Mouse (Mus musculus): ENCODE data around the gene Pkp4.

The Pkp4 gene

DNA sequence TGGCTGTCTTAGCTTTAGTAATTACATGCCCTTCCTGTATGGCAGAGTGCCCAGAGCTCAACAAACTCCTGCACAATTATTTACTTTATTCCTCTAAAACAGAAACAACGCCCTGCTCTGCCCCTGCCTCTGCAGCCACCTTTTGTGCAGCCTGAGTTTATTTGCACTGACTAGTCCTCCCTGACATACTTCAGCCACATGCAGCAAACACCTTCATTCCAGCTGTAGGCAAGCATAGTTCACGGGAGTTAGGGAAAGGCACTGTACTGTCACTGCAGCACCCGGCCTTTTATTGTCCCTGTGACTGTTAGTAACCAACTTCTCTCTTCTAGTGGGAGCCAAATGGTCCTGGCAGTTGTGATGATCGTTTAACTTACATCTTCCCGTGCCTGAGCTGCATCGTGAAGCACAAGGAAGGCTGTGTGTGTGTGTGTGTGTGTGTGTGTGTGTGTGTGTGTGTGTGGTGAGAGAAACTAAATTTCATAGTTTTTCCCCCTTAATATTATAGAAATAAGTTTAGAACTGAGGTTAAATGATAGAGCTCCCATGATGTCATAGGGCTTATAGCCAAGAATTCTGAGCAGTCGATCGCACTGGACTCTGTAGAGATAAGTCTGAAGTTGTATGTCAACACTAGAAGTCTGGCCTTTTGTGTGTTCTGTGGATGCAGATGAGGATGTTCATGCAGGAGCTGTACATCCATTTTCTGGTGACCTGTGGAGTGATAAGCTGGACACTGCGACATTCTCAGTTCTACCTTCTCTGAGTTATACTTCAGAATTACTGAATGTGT lies 59.5 kb downstream of the Pkp4 start:
- DNase-seq (ENCODE audit: low spot score), result no peak

DNA sequence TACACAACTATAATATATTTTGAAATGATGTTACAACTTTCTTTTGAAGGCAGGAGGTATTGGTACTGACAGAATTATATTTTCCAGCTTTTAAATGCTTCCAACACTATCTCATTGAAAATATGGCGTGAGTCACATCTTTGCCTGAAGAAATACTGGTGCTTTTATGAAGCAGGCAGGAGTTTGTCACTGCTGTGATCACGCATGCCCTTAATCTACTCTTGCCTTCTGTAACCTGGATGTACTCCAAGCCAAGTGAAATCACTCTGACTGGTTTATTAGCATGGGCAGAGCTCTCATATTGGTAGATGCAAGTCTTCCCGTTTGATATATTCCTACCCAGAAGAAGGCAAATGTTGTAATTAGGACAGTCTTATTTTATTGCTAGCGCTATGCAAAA lies 65.7 kb downstream of the Pkp4 start:
- no peak for DNase-seq (ENCODE audit: low spot score)

DNA sequence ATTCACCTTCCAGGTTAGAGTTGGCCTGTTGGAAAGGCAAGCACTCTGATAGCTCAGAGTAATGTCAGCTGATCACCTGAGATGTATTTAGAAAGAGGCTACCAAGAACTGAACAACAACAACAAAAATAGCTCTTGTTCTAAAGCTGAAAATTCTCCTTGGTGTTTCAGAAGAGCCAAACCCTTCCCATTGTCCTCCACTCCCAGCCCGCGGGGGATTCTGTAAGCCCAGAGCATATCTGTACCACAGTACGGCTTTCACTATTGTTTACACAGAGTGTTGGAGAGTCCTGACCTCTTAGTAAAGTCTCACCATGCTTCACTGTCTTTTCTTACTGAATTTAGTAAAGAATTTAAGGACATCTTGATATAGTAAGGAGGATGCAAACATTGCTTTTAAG lies 66.4 kb downstream of the Pkp4 start:
- DNase-seq (ENCODE audit: low spot score), result no peak

DNA sequence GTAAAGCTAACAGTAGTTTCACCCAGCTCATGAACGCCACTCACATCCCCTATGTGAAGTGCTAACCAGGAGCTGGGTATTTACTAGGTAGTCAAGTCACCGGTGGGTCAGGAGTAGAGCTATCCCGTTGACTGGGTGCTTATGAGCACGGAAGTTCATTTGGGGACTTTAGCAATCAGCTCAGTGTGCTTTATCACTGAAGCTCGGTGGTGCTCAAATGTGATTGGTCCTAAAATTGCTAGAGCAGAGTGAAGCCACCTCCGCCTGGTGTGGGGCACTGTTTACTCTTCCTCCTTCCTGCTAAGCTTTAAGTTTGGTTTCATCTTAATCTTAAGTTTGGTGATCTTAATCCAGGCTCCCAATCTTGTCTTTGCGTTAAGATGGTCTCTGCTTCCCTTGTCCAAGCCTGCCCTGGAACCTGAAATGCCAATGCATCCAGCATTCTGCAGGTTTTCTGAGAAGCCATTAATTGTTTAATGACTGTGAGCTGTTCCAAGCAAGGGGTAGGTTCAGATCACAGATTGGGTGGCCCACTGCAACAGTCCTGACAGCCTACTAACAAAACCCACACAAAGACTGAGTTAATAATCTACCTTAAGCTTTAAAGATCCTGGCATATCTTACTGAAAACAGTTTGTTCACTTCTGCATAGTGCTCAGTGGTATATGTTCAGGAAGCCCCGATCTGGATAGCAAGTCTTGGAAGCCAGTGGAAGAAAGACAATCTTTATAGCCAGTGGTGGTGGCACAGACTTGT lies 67.0 kb downstream of the Pkp4 start:
- no peak for DNase-seq (ENCODE audit: low spot score)

DNA sequence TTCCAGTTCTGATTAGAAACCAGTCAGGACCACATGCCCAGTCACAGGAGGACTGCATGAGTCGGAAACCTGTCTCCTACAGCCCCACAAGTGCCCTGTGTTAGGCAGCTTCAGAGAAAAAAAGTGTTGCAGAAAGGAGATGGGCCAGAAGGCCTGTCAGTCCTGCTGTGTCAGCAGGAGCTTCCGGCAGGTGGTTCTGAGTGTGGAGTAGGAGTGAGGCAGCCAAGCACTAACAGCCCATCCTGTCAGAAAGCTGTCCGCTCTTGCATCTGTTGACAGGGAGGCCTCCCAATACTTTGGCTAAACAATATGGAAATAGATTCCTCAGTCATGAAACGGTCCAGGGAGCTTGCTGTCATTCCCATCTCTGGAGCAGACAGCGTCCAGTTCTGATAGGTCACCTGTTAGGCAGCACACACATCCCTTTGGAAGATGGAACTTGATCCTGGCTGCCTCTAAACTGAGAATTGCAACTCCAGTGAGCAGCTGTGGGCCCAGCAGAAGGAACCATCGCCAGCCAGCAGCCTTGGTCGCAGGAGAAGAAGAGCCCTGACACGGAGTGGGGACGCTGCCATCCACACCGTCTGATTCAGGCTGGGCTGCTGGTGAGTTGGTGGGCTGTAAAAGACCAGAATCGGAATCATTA lies 68.7 kb downstream of the Pkp4 start:
- no peak for DNase-seq (ENCODE audit: low spot score)

DNA sequence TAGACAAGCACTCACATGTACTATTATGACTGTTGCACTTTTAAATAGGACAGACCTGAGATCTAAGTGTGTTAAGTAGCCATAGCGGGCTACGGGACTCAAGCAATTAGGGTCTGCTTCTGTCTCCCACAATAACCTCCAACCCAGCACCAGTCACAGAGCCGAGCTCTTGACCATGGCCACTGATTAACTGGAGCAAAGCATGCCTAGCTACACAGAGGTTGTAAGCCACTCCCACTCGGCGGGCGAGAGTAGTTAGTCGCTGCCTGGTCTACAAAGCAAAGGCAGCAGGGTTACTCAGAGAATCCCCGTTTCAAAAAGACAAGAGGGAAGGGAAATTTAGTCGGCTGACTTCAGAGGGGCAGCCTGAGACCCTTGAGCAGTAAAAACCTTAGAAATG lies 70.0 kb downstream of the Pkp4 start:
- DNase-seq (ENCODE audit: low spot score), result peak; percentile 54

DNA sequence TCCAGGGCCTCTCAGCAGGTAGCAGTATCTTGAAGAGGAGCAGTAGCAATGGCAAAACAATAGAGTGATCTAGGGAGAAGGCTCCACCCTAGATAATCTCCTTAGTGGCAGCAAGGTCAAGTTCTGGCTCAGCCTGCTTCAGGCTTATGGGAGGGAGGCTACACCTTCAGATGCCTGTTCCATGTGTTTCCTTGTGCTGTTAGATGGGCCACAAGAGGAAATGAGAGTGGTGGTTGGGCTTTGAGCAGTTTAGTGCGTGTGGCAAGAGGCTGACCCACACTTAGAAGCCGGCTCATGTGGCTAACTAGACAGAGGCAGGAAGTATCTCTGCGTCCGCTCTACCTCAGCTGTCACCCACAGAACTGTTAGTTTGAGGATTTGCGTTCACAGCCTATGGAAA lies 70.9 kb downstream of the Pkp4 start:
- DNase-seq (ENCODE audit: low spot score), result no peak

DNA sequence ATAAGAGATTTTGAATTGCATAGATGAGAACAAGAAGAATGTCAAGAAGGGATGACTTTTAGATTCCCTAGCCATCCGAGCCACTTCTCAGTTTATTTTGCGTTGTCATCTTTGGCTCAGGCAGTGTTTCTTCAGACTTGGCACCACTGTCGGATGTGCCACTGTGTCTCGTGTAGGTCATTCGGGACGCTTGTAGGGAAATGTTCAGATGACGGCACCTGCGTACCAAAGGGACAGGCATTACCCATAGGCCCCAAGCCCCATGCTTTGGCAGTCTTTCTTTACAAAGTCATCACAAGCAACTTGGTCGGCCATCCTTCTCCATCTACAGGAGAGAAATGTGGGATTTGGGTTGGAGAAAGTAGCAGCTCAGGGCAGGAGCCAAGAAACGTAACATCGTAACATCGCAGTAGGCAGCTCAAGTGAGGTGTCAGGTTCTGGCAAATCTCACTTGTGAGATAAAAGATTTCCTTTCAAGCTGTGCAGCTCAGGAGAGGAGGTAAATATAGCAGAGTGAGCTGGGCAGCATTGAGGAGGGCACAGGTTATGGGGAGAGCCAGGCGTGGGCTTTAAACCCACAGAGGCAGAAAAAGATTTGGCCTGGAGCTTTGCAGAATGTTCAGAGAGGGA lies 72.8 kb downstream of the Pkp4 start:
- DNase-seq (ENCODE audit: low spot score), result no peak

DNA sequence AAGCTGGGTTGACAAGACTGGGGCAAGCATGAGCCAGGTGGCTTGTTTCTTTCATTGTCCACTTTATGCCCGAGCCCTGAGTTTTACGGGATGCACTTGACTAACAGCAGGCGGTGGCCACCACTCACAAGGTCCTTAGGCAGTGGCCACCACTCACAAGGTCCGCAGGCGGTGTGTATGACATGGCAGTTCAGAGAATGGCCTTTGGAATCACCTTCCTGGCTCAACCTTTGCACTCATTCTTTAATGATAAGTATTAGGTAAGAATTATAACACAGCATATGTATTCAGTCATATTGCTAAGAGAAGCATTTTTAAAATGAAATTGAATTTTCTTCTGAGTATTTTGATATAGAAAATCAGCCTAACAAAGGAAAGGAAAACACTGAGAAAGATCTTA lies 73.3 kb downstream of the Pkp4 start:
- no peak for DNase-seq (ENCODE audit: low spot score)

DNA sequence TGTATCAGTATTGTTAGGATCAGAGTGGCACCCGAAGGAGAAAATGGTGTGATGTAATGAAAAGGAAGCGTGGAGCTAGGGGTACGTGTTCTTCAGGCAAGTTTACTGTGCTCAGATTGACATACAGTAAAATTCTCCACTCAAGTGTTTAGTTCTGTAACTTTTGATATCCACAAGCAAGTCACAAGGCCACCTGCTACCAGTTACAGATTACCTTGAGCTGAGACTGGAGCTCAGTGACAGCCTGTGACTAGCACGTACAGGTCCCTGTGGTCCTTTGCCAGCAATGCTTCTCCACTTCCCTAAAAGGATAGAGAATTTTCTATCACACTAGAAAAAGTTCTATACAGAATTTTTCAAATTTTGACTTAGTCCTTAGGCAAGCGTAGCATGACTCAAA lies 73.9 kb downstream of the Pkp4 start:
- no peak for DNase-seq (ENCODE audit: low spot score)

DNA sequence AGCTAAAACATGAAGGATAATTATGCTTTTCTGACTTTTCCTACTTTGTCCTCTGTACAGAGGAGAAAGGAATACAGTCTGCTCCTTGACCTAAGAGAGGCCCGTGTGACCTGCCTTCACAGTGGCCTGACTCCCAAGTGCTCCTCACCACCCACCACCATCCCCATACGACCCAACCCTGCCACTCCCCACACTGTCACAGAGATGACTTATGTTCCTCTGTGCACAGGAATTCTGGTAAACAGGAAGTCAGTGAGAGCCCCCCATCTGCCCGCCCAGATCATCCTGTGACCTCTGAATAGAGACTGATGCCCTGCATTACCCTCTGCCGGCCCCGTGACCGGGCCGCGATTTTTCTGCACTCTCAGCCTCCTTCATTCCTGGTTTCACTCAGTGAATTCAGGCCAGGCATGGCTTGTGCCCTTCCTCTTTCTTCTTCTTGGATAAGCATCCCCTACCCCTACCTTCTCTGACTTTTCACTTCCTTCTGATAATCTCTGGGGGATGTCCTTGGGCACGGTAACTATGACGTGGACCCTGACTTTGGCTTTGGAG lies 79.3 kb downstream of the Pkp4 start:
- DNase-seq (ENCODE audit: low spot score), result peak; percentile 17

DNA sequence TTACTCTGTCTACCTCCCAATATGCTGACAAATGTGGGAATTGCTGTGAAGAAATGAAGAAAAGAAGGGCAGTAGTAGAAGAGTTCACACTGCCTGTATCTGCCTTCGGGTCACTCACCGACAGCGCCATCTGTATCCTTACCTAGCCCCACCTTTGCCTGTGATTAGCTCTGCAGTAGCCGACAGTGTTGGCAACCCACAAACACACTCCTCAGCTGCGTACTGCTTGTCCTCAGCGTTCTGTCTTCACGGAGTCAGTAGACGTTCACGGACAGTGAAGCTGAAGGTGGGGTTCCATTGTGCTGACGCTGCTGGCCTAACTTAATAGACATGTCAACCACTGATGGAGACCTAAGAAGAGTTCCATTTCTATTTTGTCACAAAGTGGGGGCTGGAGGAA lies 81.5 kb downstream of the Pkp4 start:
- no peak for DNase-seq (ENCODE audit: low spot score)

DNA sequence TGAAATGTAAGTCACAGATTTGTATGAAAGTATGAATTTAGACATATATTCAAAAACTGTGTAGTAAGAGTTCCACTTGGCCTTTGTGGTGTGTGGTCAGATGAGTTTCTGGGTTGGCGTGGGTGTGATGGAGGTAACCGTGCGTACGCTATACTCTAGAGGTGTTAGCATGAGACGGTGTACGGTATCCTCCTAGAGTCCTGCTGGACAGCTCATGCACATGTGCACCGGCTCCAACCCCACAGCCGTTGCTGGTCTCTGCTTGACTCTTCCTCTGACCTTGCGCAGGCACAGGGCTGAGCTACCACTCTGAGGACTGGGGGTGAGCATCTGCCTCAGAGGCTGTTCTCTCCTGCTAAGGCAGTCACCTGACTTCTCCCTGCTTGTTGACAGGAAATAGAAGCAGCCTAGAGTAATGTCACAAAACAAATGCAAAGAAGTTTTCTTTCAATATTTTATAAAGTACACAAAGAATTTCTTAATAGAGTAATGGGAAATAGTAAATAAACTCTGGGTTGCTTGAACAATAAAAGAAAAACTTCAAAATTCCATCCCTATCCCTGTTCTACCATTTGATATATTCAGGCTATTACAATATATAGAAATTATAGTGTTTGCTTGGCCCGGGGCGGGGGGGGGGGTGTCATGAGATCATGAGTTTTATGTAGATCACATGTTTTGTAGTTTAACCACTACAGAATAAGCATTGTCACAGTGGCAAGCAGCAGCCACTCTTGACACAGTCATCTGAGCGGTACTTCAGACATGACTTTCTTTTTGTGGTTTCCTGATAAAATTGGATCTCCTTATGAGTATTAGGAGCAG lies 83.8 kb downstream of the Pkp4 start:
- no peak for DNase-seq (ENCODE audit: low spot score)

DNA sequence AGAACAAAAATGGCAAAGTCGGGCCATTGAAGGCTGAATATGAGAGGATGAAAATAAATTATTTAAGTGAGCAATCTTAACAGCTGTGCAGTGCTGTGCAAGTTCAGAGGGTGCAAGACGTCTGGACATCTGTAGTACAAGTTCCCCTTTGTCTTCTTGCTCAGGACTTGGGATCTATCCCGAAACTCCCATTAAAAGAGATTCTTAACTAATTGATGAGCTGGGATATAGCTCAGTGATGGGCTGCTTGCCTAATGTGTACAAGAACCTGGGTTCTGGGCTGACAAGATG lies 84.4 kb downstream of the Pkp4 start:
- no peak for DNase-seq (ENCODE audit: low spot score)

DNA sequence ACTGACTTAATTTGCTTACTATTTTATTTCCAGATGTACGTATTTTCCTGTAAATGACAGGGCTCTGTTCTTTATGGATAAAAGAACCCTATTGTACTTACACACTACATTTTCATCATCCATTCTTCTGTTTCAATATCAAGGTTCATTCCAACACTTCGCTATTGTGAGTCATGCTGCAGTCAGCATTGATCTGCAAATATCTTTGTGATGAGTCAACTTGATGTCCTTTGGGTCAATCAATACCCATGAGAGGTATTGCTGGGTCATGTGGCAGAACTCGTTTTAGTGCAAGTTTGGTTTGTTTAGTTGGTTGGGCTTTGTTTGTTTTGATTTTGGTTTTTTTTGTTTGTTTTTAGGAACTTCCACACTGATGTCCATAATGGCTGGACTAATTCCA lies 88.2 kb downstream of the Pkp4 start:
- DNase-seq (ENCODE audit: low spot score), result no peak

DNA sequence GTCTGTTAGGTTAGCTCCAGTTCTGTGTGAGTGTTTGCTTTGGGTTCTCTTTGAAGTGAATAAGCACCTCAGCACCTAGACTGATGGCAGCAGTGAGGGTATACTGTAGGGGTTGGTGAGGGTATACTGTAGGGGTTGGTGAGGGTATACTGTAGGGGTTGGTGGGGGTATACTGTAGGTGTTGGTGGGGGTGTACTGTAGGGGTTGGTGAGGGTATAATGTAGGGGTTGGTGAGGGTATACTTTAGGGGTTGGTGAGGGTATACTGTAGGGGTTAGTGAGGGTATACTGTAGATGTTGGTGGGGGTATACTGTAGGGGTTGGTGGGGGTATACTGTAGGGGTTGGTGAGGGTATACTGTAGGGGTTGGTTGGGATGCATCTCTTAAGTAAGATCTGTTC lies 92.2 kb downstream of the Pkp4 start:
- no peak for DNase-seq (ENCODE audit: low spot score)

DNA sequence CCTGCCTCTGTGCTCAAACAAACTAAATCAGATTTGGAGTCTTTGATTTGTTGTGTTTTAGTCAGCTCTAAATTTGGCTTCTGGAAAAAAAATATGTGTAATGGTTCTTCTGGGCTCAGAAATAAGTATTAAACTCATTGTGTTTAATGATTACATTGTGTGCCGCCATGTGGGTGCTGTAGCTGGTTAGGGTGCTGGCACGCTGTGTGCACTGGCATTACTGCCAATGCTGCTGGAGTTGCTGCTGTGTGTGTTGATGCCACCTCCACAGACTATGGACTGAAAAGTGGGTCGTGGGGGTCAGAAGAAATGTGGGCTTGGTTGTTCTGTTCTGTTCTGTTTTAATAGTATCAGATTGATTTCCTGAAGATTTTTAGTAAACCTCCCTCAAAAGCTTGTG lies 92.8 kb downstream of the Pkp4 start:
- no peak for DNase-seq (ENCODE audit: low spot score)

DNA sequence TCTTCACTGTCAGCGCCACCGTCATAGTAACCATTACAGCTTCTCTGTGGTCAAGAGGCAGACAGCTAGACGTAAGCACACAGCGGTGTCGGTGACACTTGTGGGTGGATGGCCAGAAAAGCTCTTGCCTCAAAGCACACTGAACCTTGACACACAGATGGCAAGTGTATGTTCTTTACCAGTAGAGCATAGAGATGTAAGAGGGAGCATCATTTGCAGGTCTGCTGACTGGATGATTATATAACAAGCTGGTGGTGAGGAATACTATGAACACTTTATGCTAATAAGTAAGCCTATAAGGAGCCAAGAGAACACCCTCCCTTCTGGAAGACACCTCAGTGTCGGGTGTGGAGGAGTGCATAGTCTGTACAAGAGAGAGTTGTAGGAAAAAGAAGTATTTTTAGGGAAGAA lies 98.2 kb downstream of the Pkp4 start:
- no peak for DNase-seq (ENCODE audit: low spot score)

DNA sequence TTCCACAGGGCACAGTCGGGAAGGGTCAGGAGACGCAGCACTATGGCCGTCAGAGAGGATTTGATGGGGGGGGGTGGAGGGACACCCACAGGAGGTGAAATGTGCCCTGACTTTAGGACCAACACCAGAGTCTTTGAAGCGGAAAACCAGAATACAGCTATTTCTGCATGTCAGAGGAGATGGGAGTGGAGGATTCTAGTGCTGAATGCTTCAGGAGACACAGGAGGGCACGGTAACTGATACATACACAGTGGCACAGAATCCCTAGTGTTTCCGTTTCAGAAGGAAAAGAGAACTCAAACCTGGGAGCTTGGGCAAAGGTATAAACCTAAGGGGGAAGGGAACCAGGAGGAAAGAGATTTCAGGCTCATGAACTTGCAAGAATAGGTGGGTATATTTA lies 98.7 kb downstream of the Pkp4 start:
- DNase-seq (ENCODE audit: low spot score), result no peak

DNA sequence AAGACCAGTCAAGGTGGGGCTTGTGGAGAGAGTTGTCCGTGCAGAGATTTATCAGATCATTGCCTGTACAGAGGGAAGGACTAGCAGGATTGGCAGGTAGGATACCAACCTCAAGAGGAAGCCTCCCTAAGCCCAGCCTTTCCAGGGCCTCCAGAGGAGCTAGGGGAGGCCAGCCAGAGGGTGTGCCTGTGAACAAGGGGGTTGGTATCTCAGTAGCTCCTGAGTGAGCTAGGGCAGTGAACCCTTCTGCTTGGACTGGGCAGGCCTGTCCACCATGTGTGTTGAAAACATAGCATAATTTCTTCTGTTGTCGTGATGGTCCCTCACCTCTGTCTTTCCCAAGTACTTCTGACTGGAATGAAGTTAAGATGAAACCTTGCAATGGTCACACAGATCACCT lies 100.6 kb downstream of the Pkp4 start:
- DNase-seq (ENCODE audit: low spot score), result no peak

DNA sequence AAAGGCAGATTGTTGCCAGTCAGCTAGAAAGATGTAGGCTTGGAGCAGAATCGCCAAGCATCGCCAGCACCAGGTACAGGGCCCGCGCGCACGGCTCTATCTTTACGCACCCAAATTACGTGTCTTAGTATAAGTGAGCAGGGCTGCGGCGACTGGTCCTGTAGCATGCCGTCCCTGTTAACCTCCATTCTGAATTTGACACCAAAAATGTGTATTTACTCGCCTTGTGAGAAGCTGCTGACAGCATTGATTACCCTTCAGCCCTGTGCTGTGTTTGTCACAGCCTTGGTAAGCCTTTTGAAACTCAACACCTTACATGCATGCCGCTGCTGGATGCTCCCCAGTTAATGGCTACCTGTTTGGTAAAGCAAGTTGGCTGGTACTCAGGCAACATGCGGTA lies 105.8 kb downstream of the Pkp4 start:
- DNase-seq (ENCODE audit: low spot score), result no peak

DNA sequence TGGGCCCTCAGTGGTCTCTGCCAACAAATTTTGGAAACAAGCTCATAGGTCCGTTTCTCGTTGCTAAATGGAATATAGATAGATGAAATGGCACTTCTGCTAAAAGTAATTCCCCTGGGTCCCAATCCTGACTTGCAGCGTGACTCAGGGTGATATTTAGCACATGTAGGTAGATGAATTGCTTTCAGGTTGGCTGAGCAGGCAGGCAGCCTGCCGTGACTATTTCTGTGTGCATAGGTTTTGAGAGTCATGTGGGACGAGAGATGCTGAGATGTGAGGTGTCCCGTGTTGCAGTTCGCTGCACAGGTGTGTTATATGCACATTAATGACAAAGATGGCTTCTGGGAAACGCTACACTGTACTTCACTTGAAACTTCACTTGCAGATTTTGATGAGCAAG lies 111.2 kb downstream of the Pkp4 start:
- DNase-seq (ENCODE audit: low spot score), result no peak

Data from embryo, embryonic 10 days (tissue).